Mouse (Mus musculus): ENCODE measurements around the gene Thra.

DNA sequence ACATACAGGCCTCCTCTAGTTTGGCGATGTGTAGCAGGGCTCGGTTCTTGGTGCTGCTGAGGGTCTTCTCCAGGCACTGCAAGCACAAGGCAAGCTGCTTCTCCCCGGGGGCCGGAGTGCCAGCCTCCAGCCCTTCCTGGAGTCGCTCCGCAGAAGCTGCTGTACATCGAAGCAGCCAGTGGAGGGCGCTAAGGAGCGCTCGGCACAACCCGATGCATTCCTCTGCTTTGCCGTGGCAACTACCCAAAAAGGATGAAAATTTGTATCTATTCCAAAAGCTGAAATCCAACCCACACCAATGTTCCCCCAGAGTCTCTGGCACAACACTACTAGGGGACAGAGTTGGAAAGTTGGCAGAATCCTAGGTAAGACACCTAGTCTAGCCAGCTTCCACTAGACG, 22.5 kb upstream of the Thra start:
- no peak for TF ChIP-seq POLR2AphosphoS2 (IDR thresholded peaks at IDR 0.05; ENCODE audit: insufficient read length, low read depth)
- no peak for TF ChIP-seq POLR2A (IDR thresholded peaks at IDR 0.05; ENCODE audit: insufficient read length, low read depth)
- no peak for TF ChIP-seq USF1 (IDR thresholded peaks at IDR 0.05; ENCODE audit: low read depth)
- TF ChIP-seq MAX (IDR thresholded peaks at IDR 0.05; ENCODE audit: low read depth), result no peak
